Mouse (Mus musculus): ENCODE data around the gene Gtf2h1.
"Not testable (repeated sequence)": the region's sequence is repeated elsewhere in the genome, so short reads cannot be mapped to it uniquely, and the experiment has no call there.

Gene Gtf2h1

GRCm38 (mm10) chr7:46795287-46796205 is at the start of gene Gtf2h1, which contains the start of gene Hps5:
Gene Gtf2h1, plus strand, starts transcription at chr7:46796103.
Gene Hps5, minus strand, starts transcription at chr7:46796064.
- in situ Hi-C loops (cut with MboI; ENCODE audit: low sequenced_read_pairs), result no loop called here

- in situ Hi-C loops (cut with MboI; ENCODE audit: low sequenced_read_pairs), result no loop called here
Observed at GRCm38 (mm10) chr7:46746381-46746780, 49.5 kb upstream of the Gtf2h1 start.

GRCm38 (mm10) chr7:46748459-46748858 is 47.4 kb upstream of the Gtf2h1 start:
- in situ Hi-C loops (cut with MboI; ENCODE audit: low sequenced_read_pairs), result no loop called here

- in situ Hi-C loops (cut with MboI; ENCODE audit: low sequenced_read_pairs), result no loop called here
Observed at GRCm38 (mm10) chr7:46751490-46751889, 44.4 kb upstream of the Gtf2h1 start, which contains the start of gene Saa2. Gene Saa2, plus strand, starts transcription at chr7:46751790.

GRCm38 (mm10) chr7:46761049-46761795 is 34.7 kb upstream of the Gtf2h1 start:
- in situ Hi-C loops (cut with MboI; ENCODE audit: low sequenced_read_pairs), result loop anchor here (10.0 kb wide), 1 partner anchor 46 kb away; the partner anchor contains the start of genes Saa3 and Saal1

GRCm38 (mm10) chr7:46762601-46763000 is 33.3 kb upstream of the Gtf2h1 start:
- in situ Hi-C loops (cut with MboI; ENCODE audit: low sequenced_read_pairs), result loop anchor here (10.0 kb wide), 1 partner anchor 48 kb away; the partner anchor contains the start of genes Saa3 and Saal1

- in situ Hi-C loops (cut with MboI; ENCODE audit: low sequenced_read_pairs), result loop anchor here (10.0 kb wide), 1 partner anchor 50 kb away; the partner anchor contains the start of genes Saa3 and Saal1
Observed at GRCm38 (mm10) chr7:46764672-46765071, 31.2 kb upstream of the Gtf2h1 start.

GRCm38 (mm10) chr7:46767371-46767770 is 28.5 kb upstream of the Gtf2h1 start:
- in situ Hi-C loops (cut with MboI; ENCODE audit: low sequenced_read_pairs), result loop anchor here (10.0 kb wide), 1 partner anchor 53 kb away; the partner anchor contains the start of genes Saa3 and Saal1

- in situ Hi-C loops (cut with MboI; ENCODE audit: low sequenced_read_pairs), result loop anchor here (10.0 kb wide), 1 partner anchor 54 kb away; the partner anchor contains the start of genes Saa3 and Saal1
Observed at GRCm38 (mm10) chr7:46768451-46768850, 27.5 kb upstream of the Gtf2h1 start.

- in situ Hi-C loops (cut with MboI; ENCODE audit: low sequenced_read_pairs), result no loop called here
Observed at GRCm38 (mm10) chr7:46770706-46771105, 25.2 kb upstream of the Gtf2h1 start.

- in situ Hi-C loops (cut with MboI; ENCODE audit: low sequenced_read_pairs), result no loop called here
Observed at GRCm38 (mm10) chr7:46789177-46789849, 6.6 kb upstream of the Gtf2h1 start.

- in situ Hi-C loops (cut with MboI; ENCODE audit: low sequenced_read_pairs), result no loop called here
Observed at GRCm38 (mm10) chr7:46793871-46794270, 2.0 kb upstream of the Gtf2h1 start.

- in situ Hi-C loops (cut with MboI; ENCODE audit: low sequenced_read_pairs), result no loop called here
Observed at GRCm38 (mm10) chr7:46796206-46796679, 340 bp downstream of the Gtf2h1 start.

- in situ Hi-C loops (cut with MboI; ENCODE audit: low sequenced_read_pairs), result no loop called here
Observed at GRCm38 (mm10) chr7:46796779-46797178, 876 bp downstream of the Gtf2h1 start.

GRCm38 (mm10) chr7:46810325-46810724 is 14.4 kb downstream of the Gtf2h1 start:
- in situ Hi-C loops (cut with MboI; ENCODE audit: low sequenced_read_pairs), result no loop called here

- in situ Hi-C loops (cut with MboI; ENCODE audit: low sequenced_read_pairs), result no loop called here
Observed at GRCm38 (mm10) chr7:46814012-46814411, 18.1 kb downstream of the Gtf2h1 start.

GRCm38 (mm10) chr7:46820876-46821632 is 25.2 kb downstream of the Gtf2h1 start:
- in situ Hi-C loops (cut with MboI; ENCODE audit: low sequenced_read_pairs), result not testable (repeated sequence)

GRCm38 (mm10) chr7:46827046-46827802 is 31.3 kb downstream of the Gtf2h1 start:
- in situ Hi-C loops (cut with MboI; ENCODE audit: low sequenced_read_pairs), result no loop called here

- in situ Hi-C loops (cut with MboI; ENCODE audit: low sequenced_read_pairs), result no loop called here
Observed at GRCm38 (mm10) chr7:46827803-46828184, 31.9 kb downstream of the Gtf2h1 start.

All from CH12F3 (cell line).